In the genomic region with DNA sequence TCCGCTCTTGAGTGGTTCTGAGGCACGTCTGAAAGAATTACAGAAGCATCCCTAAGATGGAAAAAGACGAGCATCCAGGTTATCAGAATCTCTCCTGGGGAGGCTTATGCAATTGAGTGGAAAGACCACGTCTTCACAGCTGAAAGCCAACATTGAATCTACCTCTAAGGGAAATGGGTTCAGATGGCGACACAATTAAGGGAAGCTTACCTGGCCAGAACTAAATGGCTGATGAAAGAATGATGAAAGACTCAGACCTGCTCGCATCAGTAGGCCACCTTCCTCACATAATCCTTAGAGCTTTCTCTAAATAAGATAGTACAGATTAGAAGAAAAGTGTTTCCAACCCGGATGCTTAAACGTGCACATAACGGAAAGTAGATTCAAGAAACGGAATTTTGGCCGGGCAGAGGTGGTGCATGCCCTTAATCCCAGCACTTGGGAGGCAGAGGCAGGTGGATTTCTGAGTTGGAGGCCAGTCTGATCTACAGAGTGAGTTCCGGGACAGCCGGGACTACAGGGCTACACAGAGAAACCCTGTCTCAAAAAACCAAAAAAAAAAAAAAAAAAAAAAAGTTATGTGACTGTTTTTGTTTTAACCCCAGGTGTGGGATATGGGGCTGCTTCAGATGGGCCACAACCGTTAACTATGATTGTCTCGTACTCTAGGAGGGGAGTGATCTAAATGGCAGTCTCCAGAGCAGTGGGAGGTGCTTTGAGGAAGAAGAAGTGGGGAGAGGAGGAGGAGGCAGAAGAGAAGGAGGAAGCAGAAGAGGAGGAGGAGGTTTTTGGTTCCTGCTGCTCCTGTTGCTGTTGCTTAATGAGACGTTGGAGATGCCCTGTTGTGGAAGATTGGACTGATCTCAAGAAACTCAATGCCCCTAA, we compare ENCODE assay signal across 8 mouse cellular contexts. TPM values are rescaled to one million over a fixed set of nuclear protein-coding genes. Genes with fewer than 3 reads are reported as not detected.
DNase-seq lines count a peak whose midpoint lies in the region; ATAC-seq and TF ChIP-seq lines count a peak whose summit lies in the region.

No protein-coding gene starts in this region.

- no peaks in the 10 kb centered on the region; the same call in 1 of the 2 replicates for H3K4me1 ChIP-seq in spleen, adult 2 months (ENCODE audit: control insufficient read depth, insufficient read depth, insufficient read length)
- peaks cover 9% of the 10 kb centered on the region for H3K4me1 ChIP-seq in cortical plate, adult 2 months (ENCODE audit: control insufficient read depth, insufficient read depth, low read length)
- peaks cover 29% of the 10 kb centered on the region for H3K4me1 ChIP-seq in midbrain, embryonic 14.5 days (ENCODE audit: control insufficient read depth, insufficient read depth, low read length)

- no peak for TF ChIP-seq POLR2A in spleen, adult 2 months (IDR thresholded peaks at IDR 0.05; ENCODE audit: low read depth, low read length)
- no peak for TF ChIP-seq POLR2A in cortical plate, adult 2 months (IDR thresholded peaks at IDR 0.05; ENCODE audit: extremely low read depth, insufficient read depth, low read length)

- no peaks in the 10 kb centered on the region for H3K27me3 ChIP-seq in spleen, adult 2 months (ENCODE audit: control insufficient read depth, insufficient read depth, low read length)
- no peaks in the 10 kb centered on the region for H3K27me3 ChIP-seq in midbrain, embryonic 14.5 days (ENCODE audit: control insufficient read depth, insufficient read depth, low read length)

- H3K4me3 ChIP-seq in spleen, adult 2 months (ENCODE audit: extremely low read depth, insufficient read depth, insufficient read length), result peak overlapping the region; percentile 80
- H3K4me3 ChIP-seq in cortical plate, adult 2 months (ENCODE audit: insufficient read depth, low read length), result peak overlapping the region; percentile 60
- H3K4me3 ChIP-seq in midbrain, embryonic 14.5 days (replicated peaks; ENCODE audit: low read depth, low read length), result peak overlapping the region; percentile 90

- TF ChIP-seq CTCF in spleen, adult 2 months (IDR thresholded peaks at IDR 0.05; ENCODE audit: extremely low read depth, insufficient read depth, insufficient read length, insufficient replicate concordance), result no peak
- TF ChIP-seq CTCF in cortical plate, adult 2 months (IDR thresholded peaks at IDR 0.05; ENCODE audit: extremely low read depth, insufficient read depth, low read length), result no peak

- H3K36me3 ChIP-seq in spleen, adult 2 months (ENCODE audit: control insufficient read depth, insufficient read depth, low read length), result no peaks in the 10 kb centered on the region
- H3K36me3 ChIP-seq in midbrain, embryonic 14.5 days (ENCODE audit: control insufficient read depth, insufficient read depth, low read length), result no peaks in the 10 kb centered on the region

- no peak for ATAC-seq in midbrain, embryonic 14.5 days (ENCODE audit: low FRiP score, low TSS enrichment)

- 2% methylated on average over 16 of the region's 16 CpGs for WGBS in spleen, adult 2 months
- 27% methylated on average over 16 of the region's 16 CpGs for WGBS in midbrain, embryonic 14.5 days

- peak overlapping the region; percentile 95 for H3K27ac ChIP-seq in spleen, adult 2 months (ENCODE audit: insufficient read depth, low read length)
- peak overlapping the region; percentile 88 for H3K27ac ChIP-seq in cortical plate, adult 2 months (ENCODE audit: insufficient read depth, low read length)
- peak overlapping the region; percentile 99 for H3K27ac ChIP-seq in midbrain, embryonic 14.5 days (replicated peaks; ENCODE audit: low read depth, low read length)

- H3K9me3 ChIP-seq in midbrain, embryonic 14.5 days (ENCODE audit: control insufficient read depth, low read length), result no peaks in the 10 kb centered on the region

- H3K9ac ChIP-seq in midbrain, embryonic 14.5 days (replicated peaks; ENCODE audit: low read length), result peak overlapping the region; percentile 92

- DNase-seq in spleen, adult 2 months (ENCODE audit: low read depth in 1 of 2, low spot score in 2 of 2), result no peak
- DNase-seq in spleen, postnatal 14 days (ENCODE audit: low spot score in 2 of 2), result no peak
- peak; percentile 66 for DNase-seq in induced T-regulatory cell, adult 2 months (ENCODE audit: low read depth)
- DNase-seq in midbrain, embryonic 14.5 days, result no peak
- no peak for DNase-seq in ovary, postnatal 14 days (ENCODE audit: low spot score)
- DNase-seq in kidney, adult 11 months, result no peak
- DNase-seq in frontal cortex, postnatal 10 days (ENCODE audit: low spot score in 2 of 2), result no peak

- H3K4me2 ChIP-seq in midbrain, embryonic 14.5 days (ENCODE audit: low read length), result peak overlapping the region; percentile 65

RNA-seq across cellular contexts. Expression of a gene that starts 0.8 kb away (rescaled TPM):
- 8.5 and 8.7 TPM in 2 replicates for polyA plus RNA-seq in spleen, adult 2 months (2012; rRNA removed)
- 84.0 and 88.6 TPM in 2 replicates for polyA plus RNA-seq in cortical plate, adult 2 months (2012; rRNA removed)
- 87.2 and 117 TPM in 2 replicates for polyA plus RNA-seq in midbrain, embryonic 14.5 days (2014; fragmentation: Nextera tagmentation; extraction: Ambion mirVana)

RNA-seq across cellular contexts. Expression of a gene that starts 33.5 kb away (rescaled TPM):
- 6.4 and 12.4 TPM in 2 replicates for polyA plus RNA-seq in spleen, adult 2 months (2012; rRNA removed)
- 22.0 and 23.8 TPM in 2 replicates for polyA plus RNA-seq in cortical plate, adult 2 months (2012; rRNA removed)
- polyA plus RNA-seq in midbrain, embryonic 14.5 days (2014; fragmentation: Nextera tagmentation; extraction: Ambion mirVana), result 3.6 and 5.4 TPM in 2 replicates
